Mouse (Mus musculus) heart, postnatal 14 days (tissue): Measurements from ENCODE around the gene Ccdc146. TPM values are rescaled to one million over a fixed set of nuclear protein-coding genes. Genes with fewer than 3 reads are reported as not detected.

ENCODE experiments used
- DNase-seq, 2 experiments: peaks; one replicate each; pipeline ENCODE4 v3.0.0; 2021 to 2022
- intact Hi-C: fragments of 180-260 bp; cut with DNase I; formaldehyde crosslinking; loops from one replicate; pipeline ENCODE4 v1.15.1; 2025
- total RNA-seq, 2 experiments: library from RNA; stranded (reverse); gene quantifications; 2 replicates each; pipeline ENCODE4 v1.2.3; 2021

Gene Ccdc146
- total RNA-seq, 2 experiments from 2014 or later, result 2.8 to 3.8 TPM

GRCm38 (mm10) chr5:21271386-21272354, 152.8 kb downstream of the Ccdc146 start:
- no peak for DNase-seq
- intact Hi-C loops, result loop anchor here (2.0 to 5.0 kb wide), 2 partner anchors 53 to 256 kb away; no protein-coding TSS in a partner anchor

GRCm38 (mm10) chr5:21270756-21271155, 153.7 kb downstream of the Ccdc146 start:
- intact Hi-C loops, result loop anchor here (5.0 kb wide), 1 partner anchor 257 kb away; no protein-coding TSS in a partner anchor

GRCm38 (mm10) chr5:21269446-21269845, 155.0 kb downstream of the Ccdc146 start:
- DNase-seq, result peak; percentile 51 to 61
- intact Hi-C loops, result loop anchor here (10.0 kb wide), 1 partner anchor 465 kb away; the partner anchor contains the start of gene Pmpcb

More at GRCm38 (mm10) chr5:21270756-21271155, 153.7 kb downstream of the Ccdc146 start:
- no peak for DNase-seq

GRCm38 (mm10) chr5:21267090-21267489, 157.4 kb downstream of the Ccdc146 start:
- DNase-seq, result peak; percentile 45 to 49
- intact Hi-C loops, result loop anchor here (10.0 kb wide), 1 partner anchor 468 kb away; the partner anchor contains the start of gene Pmpcb

- peak; percentile 82 to 91 for DNase-seq
- intact Hi-C loops, result loop anchor here (1.0 to 10.0 kb wide), 4 partner anchors 155 to 470 kb away; partner anchors contain the start of gene Pmpcb
These were observed 159.4 kb downstream of the Ccdc146 start for GRCm38 (mm10) chr5:21265049-21265448.

- intact Hi-C loops, result loop anchor here (1.0 to 10.0 kb wide), 5 partner anchors 156 to 470 kb away; partner anchors contain the start of gene Pmpcb
- DNase-seq, result no peak
These were observed 160.0 kb downstream of the Ccdc146 start for GRCm38 (mm10) chr5:21264352-21265021.

GRCm38 (mm10) chr5:21263202-21264055, 161.0 kb downstream of the Ccdc146 start:
- no peak for DNase-seq
- intact Hi-C loops, result loop anchor here (2.0 to 10.0 kb wide), 4 partner anchors 323 to 471 kb away; partner anchors contain the start of gene Pmpcb

- DNase-seq, result no peak
- intact Hi-C loops, result loop anchor here (5.0 to 10.0 kb wide), 2 partner anchors 349 to 473 kb away; partner anchors contain the start of gene Pmpcb
These were observed 163.2 kb downstream of the Ccdc146 start for GRCm38 (mm10) chr5:21261202-21261844.

- DNase-seq, result no peak
- intact Hi-C loops, result loop anchor here (5.0 to 10.0 kb wide), 2 partner anchors 348 to 474 kb away; partner anchors contain the start of gene Pmpcb
These were observed 163.7 kb downstream of the Ccdc146 start for GRCm38 (mm10) chr5:21260746-21261145.

GRCm38 (mm10) chr5:21257806-21258205, 166.7 kb downstream of the Ccdc146 start:
- DNase-seq, result no peak
- intact Hi-C loops, result loop anchor here (5.0 to 10.0 kb wide), 2 partner anchors 111 to 253 kb away; no protein-coding TSS in a partner anchor

GRCm38 (mm10) chr5:21257126-21257525, 167.4 kb downstream of the Ccdc146 start:
- DNase-seq, result no peak
- intact Hi-C loops, result loop anchor here (5.0 to 10.0 kb wide), 2 partner anchors 110 to 252 kb away; no protein-coding TSS in a partner anchor

GRCm38 (mm10) chr5:21255551-21256132, 168.8 kb downstream of the Ccdc146 start:
- intact Hi-C loops, result loop anchor here (5.0 to 10.0 kb wide), 2 partner anchors 108 to 251 kb away; no protein-coding TSS in a partner anchor
- DNase-seq, result no peak

- no peak for DNase-seq
- intact Hi-C loops, result loop anchor here (5.0 to 10.0 kb wide), 2 partner anchors 108 to 250 kb away; no protein-coding TSS in a partner anchor
These were observed 169.5 kb downstream of the Ccdc146 start for GRCm38 (mm10) chr5:21254731-21255525.

GRCm38 (mm10) chr5:21248834-21249233, 175.6 kb downstream of the Ccdc146 start:
- DNase-seq, result no peak
- intact Hi-C loops, result no loop called here

GRCm38 (mm10) chr5:21247916-21248315, 176.6 kb downstream of the Ccdc146 start:
- no peak for DNase-seq

GRCm38 (mm10) chr5:21246794-21247193, 177.7 kb downstream of the Ccdc146 start:
- intact Hi-C loops, result no loop called here
- no peak for DNase-seq

More at GRCm38 (mm10) chr5:21247916-21248315, 176.6 kb downstream of the Ccdc146 start:
- intact Hi-C loops, result no loop called here

GRCm38 (mm10) chr5:21245241-21245640, 179.2 kb downstream of the Ccdc146 start:
- intact Hi-C loops, result no loop called here

More at GRCm38 (mm10) chr5:21245241-21245640, 179.2 kb downstream of the Ccdc146 start:
- no peak for DNase-seq
